Mouse (Mus musculus) MEL (cell line): Measurements from ENCODE around the gene Fam161a.

Experiments used
- BHLHE40 ChIP-seq: IDR thresholded peaks from 2 replicates; pipeline ENCODE4 v1.6.1; 2012; ENCODE audit warnings: low read depth, mild to moderate bottlenecking, inconsistent platforms, low read length, improper control_type of control experiment, borderline replicate concordance
- CTCF ChIP-seq, 3 experiments: IDR thresholded peaks in 2 of 3; conservative IDR thresholded peaks in 1 of 3; 2 replicates each; pipeline ENCODE4 v1.5.1; 2011 to 2012; ENCODE audit warnings: low read length in 3 of 3, low read depth in 2 of 3, mild to moderate bottlenecking in 2 of 3, improper control_type of control experiment in 1 of 3, inconsistent platforms in 1 of 3, mixed read lengths in 1 of 3, moderate library complexity in 1 of 3; ENCODE audit not compliant: control insufficient read depth in 1 of 3, insufficient read depth in 1 of 3, poor library complexity in 1 of 3, severe bottlenecking in 1 of 3
- GABPA ChIP-seq: IDR thresholded peaks from 2 replicates; pipeline ENCODE4 v1.6.1; 2012; ENCODE audit warnings: low read depth, mild to moderate bottlenecking, inconsistent platforms, low read length, improper control_type of control experiment, moderate library complexity
- MAX ChIP-seq: IDR thresholded peaks from 2 replicates; pipeline ENCODE4 v1.6.1; 2011; ENCODE audit warnings: low read length, improper control_type of control experiment
- MAZ ChIP-seq: IDR thresholded peaks from 2 replicates; pipeline ENCODE4 v1.6.1; 2012; ENCODE audit warnings: low read depth, mild to moderate bottlenecking, inconsistent platforms, low read length, improper control_type of control experiment
- POLR2AphosphoS2 ChIP-seq: IDR thresholded peaks from 2 replicates; pipeline ENCODE4 v1.6.1; 2011; ENCODE audit warnings: low read length, improper control_type of control experiment
- TAL1 ChIP-seq: IDR thresholded peaks from 2 replicates; pipeline ENCODE4 v1.6.1; 2012; ENCODE audit warnings: mild to moderate bottlenecking, inconsistent platforms, low read length, moderate library complexity, mixed read lengths
- TCF12 ChIP-seq: IDR thresholded peaks from 2 replicates; pipeline ENCODE4 v1.6.1; 2014; ENCODE audit warnings: low read depth, mild to moderate bottlenecking, inconsistent platforms, low read length, improper control_type of control experiment, moderate library complexity
- UBTF ChIP-seq: IDR thresholded peaks from 2 replicates; pipeline ENCODE4 v1.6.1; 2012; ENCODE audit warnings: low read depth, mild to moderate bottlenecking, inconsistent platforms, low read length, improper control_type of control experiment, moderate library complexity, borderline replicate concordance; ENCODE audit not compliant: insufficient read depth
- ZKSCAN1 ChIP-seq: IDR thresholded peaks from 2 replicates; pipeline ENCODE4 v1.6.1; 2012; ENCODE audit warnings: low read depth, mild to moderate bottlenecking, inconsistent platforms, low read length, improper control_type of control experiment, moderate library complexity

DNA sequence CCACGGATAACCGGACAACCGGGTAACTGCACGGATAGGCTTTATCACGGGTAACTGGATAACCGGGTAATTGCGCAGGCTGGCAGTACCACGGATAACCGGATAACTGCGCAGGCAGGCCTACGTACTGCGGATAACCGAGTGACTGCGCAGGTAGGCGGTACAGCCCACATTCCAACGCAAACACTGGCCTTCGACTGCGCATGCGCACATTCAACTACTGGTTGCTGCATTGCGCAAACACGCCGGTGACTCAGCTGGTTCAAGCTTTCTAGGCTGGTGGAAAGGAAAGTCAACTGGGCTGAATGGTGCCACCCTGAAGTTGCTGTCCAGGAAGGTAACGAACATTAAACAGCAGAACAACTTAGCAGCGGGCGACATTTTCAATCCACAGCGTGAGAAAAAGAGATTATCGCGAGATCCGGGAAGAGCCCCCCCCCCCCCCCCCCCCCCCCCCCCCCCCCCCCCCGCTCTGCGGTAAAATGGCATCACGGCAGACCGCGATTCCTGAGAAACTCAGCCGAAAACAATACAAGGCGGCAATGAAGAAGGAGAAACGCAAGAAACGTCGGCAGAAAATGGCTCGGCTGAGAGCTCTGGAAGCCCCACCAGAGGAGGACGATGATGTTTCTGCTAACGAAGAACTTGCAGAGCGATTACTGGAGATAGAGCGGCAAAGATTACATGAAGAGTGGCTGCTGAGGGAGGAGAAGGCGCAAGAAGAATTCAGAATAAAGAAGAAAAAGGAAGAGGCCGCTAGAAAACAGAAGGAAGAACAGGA, 34.4 kb upstream of the Fam161a start:
- no peak for TF ChIP-seq CTCF (IDR thresholded peaks at IDR 0.05 in 2 of 3, conservative IDR thresholded peaks at IDR 0.05 in 1 of 3; ENCODE audit: control insufficient read depth in 1 of 3, insufficient read depth in 1 of 3, low read depth in 2 of 3, low read length in 3 of 3, poor library complexity in 1 of 3, severe bottlenecking in 1 of 3)
- TF ChIP-seq UBTF: no peak
- TF ChIP-seq TCF12: peak; percentile 2; the same call in 1 of the 2 replicates
- no peak for TF ChIP-seq MAX
- TF ChIP-seq GABPA: no peak
- TF ChIP-seq TAL1: no peak
- TF ChIP-seq ZKSCAN1: no peak
- TF ChIP-seq MAZ: peak; percentile 78
- TF ChIP-seq BHLHE40: no peak
- TF ChIP-seq POLR2AphosphoS2: peak; percentile 81
